Mouse (Mus musculus) hindbrain, postnatal 0 days (tissue): ENCODE results near the gene Tomm22. TPM values are rescaled to one million over a fixed set of nuclear protein-coding genes. Genes with fewer than 3 reads are reported as not detected.

Experiments
- ATAC-seq: fragments of 200-750 bp; cut with Nextera tagmentation; 2 replicates; pipeline ENCODE4 v1.8.0; 2017; ENCODE audit warnings: mild to moderate bottlenecking, moderate TSS enrichment, moderate library complexity
- DNase-seq: peaks from one replicate; pipeline ENCODE4 v3.0.0-alpha.2; 2015; ENCODE audit warnings: low spot score
- H3K27ac ChIP-seq: fragments of 300-500 bp; sonication (generic); 2 replicates; pipeline ENCODE4 v1.5.1; 2014; ENCODE audit warnings: mild to moderate bottlenecking
- H3K27me3 ChIP-seq: fragments of 300-500 bp; sonication (generic); 2 replicates; pipeline ENCODE4 v1.6.1; 2014; ENCODE audit warnings: low read length, mixed read lengths; ENCODE audit not compliant: insufficient read depth
- H3K36me3 ChIP-seq: fragments of 300-500 bp; sonication (generic); 2 replicates; pipeline ENCODE4 v1.6.1; 2014; ENCODE audit warnings: low read length, mixed read lengths; ENCODE audit not compliant: insufficient read depth
- H3K4me1 ChIP-seq: fragments of 300-500 bp; sonication (generic); 2 replicates; pipeline ENCODE4 v1.6.1; 2014; ENCODE audit warnings: antibody characterized with exemption, low read length, mixed read lengths; ENCODE audit not compliant: insufficient read depth
- H3K4me2 ChIP-seq: fragments of 300-500 bp; sonication (generic); 2 replicates; pipeline ENCODE4 v1.6.1; 2014; ENCODE audit warnings: low read depth, mild to moderate bottlenecking, low read length, moderate library complexity, mixed read lengths
- H3K4me3 ChIP-seq: fragments of 300-500 bp; sonication (generic); 2 replicates; pipeline ENCODE4 v1.5.1; 2014; ENCODE audit warnings: low read length
- H3K9ac ChIP-seq: fragments of 300-500 bp; sonication (generic); replicated peaks from 2 replicates; pipeline ENCODE4 v1.6.1; 2014; ENCODE audit warnings: mild to moderate bottlenecking, low read length, moderate library complexity, mixed read lengths
- H3K9me3 ChIP-seq: fragments of 300-500 bp; sonication (generic); 2 replicates; pipeline ENCODE4 v1.6.1; 2016; ENCODE audit warnings: low read length, mixed read lengths
- CTCF ChIP-seq: IDR thresholded peaks from 2 replicates; pipeline ENCODE4 v1.5.1; 2016; ENCODE audit warnings: antibody characterized with exemption, control low read depth, low read depth
- WGBS: fragments of 180-500 bp; shearing (Covaris S2); extraction: QIAGEN DNeasy Blood & Tissue Kit; methylation state at CpG from one replicate; pipeline ENCODE4 v1.1.7; 2014; 5-methylcytosine and 5-hydroxymethylcytosine counted together
- polyA plus RNA-seq: library from polyadenylated mRNA; unstranded; fragments of >200 nt; fragmentation: Nextera tagmentation; extraction: Ambion mirVana; gene quantifications from 2 replicates; pipeline ENCODE4 v1.2.1, GENCODE M21; 2015
- total RNA-seq: library from RNA; depleted of rRNA; stranded (reverse); fragments of >200 nt; gene quantifications from 2 replicates; pipeline ENCODE4 v1.2.3, GENCODE M21; 2014; rRNA removed

Gene Tomm22
- total and polyA plus RNA-seq, 2 experiments from 2014 or later = 149 to 241 TPM

DNA sequence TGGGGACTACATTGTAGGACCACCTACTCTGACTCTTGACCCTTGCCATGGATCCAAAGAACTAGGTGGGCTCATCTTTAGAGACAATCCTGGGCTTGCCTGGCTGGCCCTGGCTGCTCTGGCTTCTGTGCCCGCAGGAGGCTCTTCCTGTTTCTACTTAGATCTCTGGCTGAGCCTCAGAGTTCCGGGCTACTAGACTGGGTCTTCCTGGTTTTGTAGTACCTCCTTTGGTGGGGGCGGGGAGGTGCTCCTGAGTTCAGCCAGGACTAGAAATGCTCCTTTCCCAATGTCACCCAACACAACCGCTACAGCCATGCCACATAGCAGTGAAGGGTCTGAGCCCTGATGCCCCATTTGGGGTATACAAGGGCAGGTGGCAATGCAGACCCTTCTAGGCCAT is 50.1 kb downstream of the Tomm22 start:
- no peaks in the 10 kb centered on the region for H3K9me3 ChIP-seq
- no peaks in the 10 kb centered on the region for H3K27me3 ChIP-seq
- WGBS = 84% methylated on average over 4 of the region's 4 CpGs
- DNase-seq (no peak), ATAC-seq (no peak)
- no peak overlapping the region for H3K27ac ChIP-seq
- peaks cover 45% of the 10 kb centered on the region for H3K36me3 ChIP-seq
- no peak for TF ChIP-seq CTCF
- H3K4me1 ChIP-seq = no peaks in the 10 kb centered on the region
- no peak overlapping the region for H3K4me2 ChIP-seq
- no peak overlapping the region for H3K4me3 ChIP-seq
- H3K9ac ChIP-seq = no peak overlapping the region

Other genes starting within 250 kb of the Tomm22 start
- 323 and 374 TPM in 2 replicates for gene Csnk1e, start 215.3 kb upstream of the Tomm22 start, total RNA-seq
- gene Csnk1e, start 215.3 kb upstream of the Tomm22 start, polyA plus RNA-seq = 158 and 178 TPM in 2 replicates
- 0.50 and 0.94 TPM in 2 replicates for gene Kcnj4, start 165.6 kb upstream of the Tomm22 start, total RNA-seq
- not detected in 2 replicates for gene Kcnj4, start 165.6 kb upstream of the Tomm22 start, polyA plus RNA-seq
- gene Kdelr3, start 154.4 kb upstream of the Tomm22 start, total RNA-seq = 6.4 and 9.6 TPM in 2 replicates
- 8.1 and 9.5 TPM in 2 replicates for gene Kdelr3, start 154.4 kb upstream of the Tomm22 start, polyA plus RNA-seq
- gene Ddx17, start 124.1 kb upstream of the Tomm22 start, total RNA-seq = 291 and 334 TPM in 2 replicates
- gene Ddx17, start 124.1 kb upstream of the Tomm22 start, polyA plus RNA-seq = 33.5 and 34.2 TPM in 2 replicates
- 0.36 and 0.37 TPM in 2 replicates for gene Dmc1, start 65.8 kb upstream of the Tomm22 start, total RNA-seq
- 1.1 and 1.4 TPM in 2 replicates for gene Dmc1, start 65.8 kb upstream of the Tomm22 start, polyA plus RNA-seq
- 6.4 and 8.4 TPM in 2 replicates for gene Fam227a, start 11.9 kb upstream of the Tomm22 start, total RNA-seq
- 2.1 and 3.1 TPM in 2 replicates for gene Fam227a, start 11.9 kb upstream of the Tomm22 start, polyA plus RNA-seq
- 48.2 and 54.2 TPM in 2 replicates for gene Cby1, start 11.7 kb upstream of the Tomm22 start, total RNA-seq
- gene Cby1, start 11.7 kb upstream of the Tomm22 start, polyA plus RNA-seq = 91.5 and 92.0 TPM in 2 replicates
- gene Josd1, start 17.1 kb downstream of the Tomm22 start, total RNA-seq = 53.3 and 57.9 TPM in 2 replicates
- gene Josd1, start 17.1 kb downstream of the Tomm22 start, polyA plus RNA-seq = 18.1 and 20.0 TPM in 2 replicates
- 88.2 and 91.7 TPM in 2 replicates for gene Gtpbp1, start 20.0 kb downstream of the Tomm22 start, total RNA-seq
- gene Gtpbp1, start 20.0 kb downstream of the Tomm22 start, polyA plus RNA-seq = 36.7 and 38.3 TPM in 2 replicates
- gene Sun2, start 71.7 kb downstream of the Tomm22 start, total RNA-seq = 43.6 and 45.4 TPM in 2 replicates
- 4.5 and 5.5 TPM in 2 replicates for gene Sun2, start 71.7 kb downstream of the Tomm22 start, polyA plus RNA-seq
- 42.7 and 50.3 TPM in 2 replicates for gene Dnal4, start 107.0 kb downstream of the Tomm22 start, total RNA-seq
- 54.0 and 56.7 TPM in 2 replicates for gene Dnal4, start 107.0 kb downstream of the Tomm22 start, polyA plus RNA-seq
- gene Nptxr, start 133.9 kb downstream of the Tomm22 start, total RNA-seq = 226 and 245 TPM in 2 replicates
- gene Nptxr, start 133.9 kb downstream of the Tomm22 start, polyA plus RNA-seq = 59.9 and 68.5 TPM in 2 replicates
- gene Npcd, start 163.4 kb downstream of the Tomm22 start, total RNA-seq = 5.4 and 12.6 TPM in 2 replicates
- 2.4 and 2.7 TPM in 2 replicates for gene Npcd, start 163.4 kb downstream of the Tomm22 start, polyA plus RNA-seq
- gene Cbx6, start 163.8 kb downstream of the Tomm22 start, total RNA-seq = 92.4 and 107 TPM in 2 replicates
- gene Cbx6, start 163.8 kb downstream of the Tomm22 start, polyA plus RNA-seq = 51.6 and 56.6 TPM in 2 replicates
- gene Apobec3, start 220.8 kb downstream of the Tomm22 start, total RNA-seq = 3.5 and 5.3 TPM in 2 replicates
- gene Apobec3, start 220.8 kb downstream of the Tomm22 start, polyA plus RNA-seq = 3.9 and 4.5 TPM in 2 replicates